Mouse (Mus musculus): ENCODE data around the gene Mpp6.

Mpp6 gene

GRCm38 (mm10) chr6:50109757-50110378 lies at the start of gene Mpp6:
Gene Mpp6 (plus strand): TSS chr6:50110241.
- peak; percentile 83 for DNase-seq (ENCODE audit: low read depth, low spot score)

GRCm38 (mm10) chr6:50066172-50066571 lies 43.9 kb upstream of the Mpp6 start:
- peak; percentile 12 for DNase-seq (ENCODE audit: low read depth, low spot score)

DNA sequence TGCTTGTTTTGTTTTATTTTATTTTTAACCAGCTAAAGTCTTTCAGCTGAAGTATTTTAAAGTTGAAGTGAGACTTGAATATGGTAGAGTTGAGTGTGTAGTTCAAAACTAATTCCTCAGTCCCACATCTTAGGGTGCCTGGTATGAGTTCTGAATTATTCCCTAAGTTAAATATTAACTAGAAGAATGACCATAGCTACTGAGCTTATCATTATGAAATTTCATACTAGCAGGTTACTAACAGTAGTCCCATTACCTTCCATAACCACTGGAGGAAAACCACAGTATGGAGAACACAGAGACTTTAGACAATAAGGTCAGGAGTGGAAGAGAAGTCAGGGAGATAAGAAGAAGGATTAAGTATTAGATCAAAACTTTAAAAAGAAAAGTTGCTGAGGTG lies 41.6 kb upstream of the Mpp6 start:
- DNase-seq (ENCODE audit: low read depth, low spot score), result no peak

GRCm38 (mm10) chr6:50075248-50075647 lies 34.8 kb upstream of the Mpp6 start:
- no peak for DNase-seq (ENCODE audit: low read depth, low spot score)

GRCm38 (mm10) chr6:50076473-50076872 lies 33.6 kb upstream of the Mpp6 start:
- no peak for DNase-seq (ENCODE audit: low read depth, low spot score)

GRCm38 (mm10) chr6:50080431-50080830 lies 29.6 kb upstream of the Mpp6 start:
- DNase-seq (ENCODE audit: low read depth, low spot score), result no peak

DNA sequence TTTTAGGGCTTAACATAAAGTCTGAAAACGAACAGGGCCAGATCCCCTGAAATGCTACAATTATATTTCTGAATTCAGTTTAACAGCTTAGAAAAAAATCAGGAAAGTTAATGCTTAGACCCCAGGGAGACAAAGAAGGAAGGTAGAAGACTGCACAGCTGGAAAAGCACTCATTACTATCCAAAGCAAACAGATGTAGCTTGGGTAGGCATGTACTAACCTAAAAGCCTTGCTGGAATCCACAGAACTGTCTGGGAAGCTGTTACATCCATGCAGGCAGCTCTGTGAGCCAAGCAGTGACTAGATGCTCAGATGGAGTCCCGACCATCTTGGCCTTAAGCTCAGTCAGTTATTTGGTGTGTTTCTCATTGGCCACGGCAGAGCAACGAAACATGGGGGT lies 24.8 kb upstream of the Mpp6 start:
- no peak for DNase-seq (ENCODE audit: low read depth, low spot score)

GRCm38 (mm10) chr6:50089333-50089732 lies 20.7 kb upstream of the Mpp6 start:
- DNase-seq (ENCODE audit: low read depth, low spot score), result no peak

- DNase-seq (ENCODE audit: low read depth, low spot score), result no peak
Observed at GRCm38 (mm10) chr6:50090221-50090620, 19.8 kb upstream of the Mpp6 start.

DNA sequence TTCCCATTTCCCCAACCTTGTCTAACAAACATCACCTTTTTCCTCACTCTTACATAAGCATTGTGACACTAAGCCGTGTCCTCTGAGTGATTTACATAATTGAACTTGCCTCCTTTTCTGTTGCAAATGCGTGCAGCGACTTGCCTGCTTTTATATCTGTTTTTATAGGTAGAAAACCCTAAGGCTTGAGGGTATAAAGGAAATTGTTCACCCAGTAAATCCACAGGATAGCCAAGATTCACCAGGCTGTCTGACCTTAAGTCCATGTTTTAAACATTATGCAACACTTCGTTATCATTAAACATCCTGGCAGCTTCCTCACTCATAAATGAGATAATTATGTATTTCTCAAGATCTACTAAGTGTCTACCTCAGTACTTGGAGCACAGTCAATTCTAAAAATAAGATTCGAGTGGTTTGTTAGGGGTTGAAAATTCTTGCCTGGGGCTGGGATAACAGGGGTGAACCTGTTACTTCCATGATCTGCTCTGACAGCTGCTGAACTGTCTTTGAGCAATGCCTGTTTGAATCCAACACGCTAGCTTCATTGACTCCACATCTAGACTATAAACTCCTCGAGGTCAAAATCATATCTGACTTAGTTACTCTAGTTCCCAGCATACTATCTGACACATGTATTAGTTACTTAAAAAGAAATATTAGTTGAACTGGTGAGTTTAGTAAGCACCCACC lies 18.4 kb upstream of the Mpp6 start:
- no peak for DNase-seq (ENCODE audit: low read depth, low spot score)

DNA sequence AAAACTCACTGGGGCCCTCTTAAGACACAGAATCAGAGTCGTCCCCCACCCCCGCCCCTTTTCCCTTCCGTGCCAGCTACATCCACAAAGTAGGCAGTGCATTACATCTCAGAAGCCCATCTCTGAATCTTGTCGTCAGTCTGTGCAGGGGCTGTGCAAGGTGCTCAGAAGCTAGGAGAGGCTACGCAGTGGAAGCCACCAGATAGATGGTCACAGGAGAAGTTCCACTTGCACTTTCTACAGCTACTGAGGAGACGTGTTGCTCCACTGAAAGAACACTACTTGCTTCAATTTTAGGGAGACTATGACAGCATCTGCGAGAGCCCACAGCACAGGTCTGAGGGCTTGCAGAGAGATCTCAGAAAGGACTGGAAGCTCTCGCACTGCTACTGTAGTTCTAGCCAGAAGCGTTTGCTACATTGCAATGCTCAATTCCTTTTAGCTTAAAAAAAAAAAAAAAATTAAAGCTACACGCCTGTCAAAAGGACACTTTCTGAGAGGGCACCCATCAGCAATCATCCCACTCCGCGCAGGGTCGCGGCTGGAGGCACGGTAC lies 762 bp upstream of the Mpp6 start:
- DNase-seq (ENCODE audit: low read depth, low spot score), result peak; percentile 19

GRCm38 (mm10) chr6:50110379-50110941 lies 419 bp downstream of the Mpp6 start:
- DNase-seq (ENCODE audit: low read depth, low spot score), result peak; percentile 68

GRCm38 (mm10) chr6:50111111-50111655 lies 1.1 kb downstream of the Mpp6 start:
- no peak for DNase-seq (ENCODE audit: low read depth, low spot score)

DNA sequence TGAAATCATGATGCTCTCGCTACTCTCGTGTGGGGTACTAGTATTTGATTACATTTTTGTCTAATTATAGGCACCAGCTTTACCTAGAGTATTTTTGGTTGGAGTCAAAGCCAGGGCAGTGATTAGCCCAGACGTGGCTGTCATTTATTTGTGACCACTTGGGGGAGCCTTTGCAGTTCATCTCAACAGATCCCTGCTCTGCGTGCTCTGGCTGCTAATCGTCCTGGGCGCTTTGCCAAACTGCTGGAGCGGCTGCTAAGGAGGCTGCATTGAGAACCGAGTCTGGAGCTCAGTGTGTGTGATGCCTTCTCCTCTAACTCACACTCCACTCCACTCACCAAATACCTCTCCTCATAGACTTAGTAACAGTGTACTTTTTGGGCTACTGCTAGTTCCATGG lies 2.7 kb downstream of the Mpp6 start:
- DNase-seq (ENCODE audit: low read depth, low spot score), result peak; percentile 94

DNA sequence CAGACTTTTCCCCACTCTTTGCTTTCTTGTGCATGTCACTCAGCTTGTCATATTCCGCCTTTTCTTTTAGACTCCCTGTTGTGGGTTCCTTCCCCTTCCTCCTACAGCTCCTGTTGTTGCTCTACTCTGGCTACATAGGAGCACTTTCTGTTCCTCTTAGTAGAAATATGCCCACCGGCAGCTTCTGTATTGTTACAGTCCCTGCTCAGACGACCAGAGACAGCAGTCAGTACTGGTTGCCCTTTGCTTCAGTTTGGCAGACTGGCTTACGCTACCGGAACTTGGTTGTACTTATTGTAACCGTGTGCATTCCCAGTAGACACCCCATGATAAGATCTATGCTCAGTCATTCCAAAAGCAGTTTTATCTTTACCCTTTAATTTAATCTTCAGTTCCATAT lies 4.2 kb downstream of the Mpp6 start:
- no peak for DNase-seq (ENCODE audit: low read depth, low spot score)

- DNase-seq (ENCODE audit: low read depth, low spot score), result peak; percentile 65
Observed at GRCm38 (mm10) chr6:50120931-50121330, 10.9 kb downstream of the Mpp6 start.

DNA sequence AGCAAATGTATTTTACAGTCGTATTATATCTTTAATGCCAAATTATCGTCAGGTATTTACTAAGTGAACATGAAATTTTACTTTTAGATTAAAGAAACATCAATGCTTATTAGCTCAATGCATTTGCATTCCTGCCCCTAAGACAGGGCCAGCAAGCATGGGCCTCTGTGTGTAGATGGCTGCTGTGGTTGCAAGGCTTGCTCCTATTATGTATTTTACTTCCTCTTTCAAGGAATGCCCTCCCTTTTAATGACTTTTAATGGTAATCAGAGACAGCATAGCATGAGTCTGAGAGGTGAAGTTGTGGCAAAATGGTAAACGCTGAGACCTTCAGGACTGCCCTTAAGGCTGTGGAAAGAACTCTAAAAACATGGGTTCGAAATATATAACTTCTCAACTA lies 12.8 kb downstream of the Mpp6 start:
- no peak for DNase-seq (ENCODE audit: low read depth, low spot score)

GRCm38 (mm10) chr6:50124197-50124596 lies 14.2 kb downstream of the Mpp6 start:
- peak; percentile 77 for DNase-seq (ENCODE audit: low read depth, low spot score)

DNA sequence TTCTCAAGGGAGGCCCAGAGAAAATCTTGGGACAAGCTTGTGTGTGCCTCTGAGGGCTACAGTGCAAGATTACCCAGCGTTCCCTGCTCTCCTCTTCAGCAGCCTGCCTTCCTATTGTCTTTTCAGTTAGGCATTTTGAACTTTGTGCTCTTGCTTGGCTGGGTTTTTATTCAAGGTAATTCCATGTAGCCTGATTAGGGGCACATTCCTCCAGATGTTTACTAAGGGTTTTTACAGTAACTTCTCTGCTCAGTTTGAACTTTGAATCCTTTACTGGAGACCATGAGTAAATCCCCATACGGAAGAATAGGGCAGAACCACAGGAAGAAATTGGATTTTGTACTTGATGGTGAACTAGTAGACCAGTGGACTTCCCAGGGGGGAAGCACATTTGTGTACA lies 16.3 kb downstream of the Mpp6 start:
- DNase-seq (ENCODE audit: low read depth, low spot score), result no peak

- no peak for DNase-seq (ENCODE audit: low read depth, low spot score)
Observed at GRCm38 (mm10) chr6:50127536-50127935, 17.5 kb downstream of the Mpp6 start.

- DNase-seq (ENCODE audit: low read depth, low spot score), result no peak
Observed at GRCm38 (mm10) chr6:50137651-50138050, 27.6 kb downstream of the Mpp6 start.

DNA sequence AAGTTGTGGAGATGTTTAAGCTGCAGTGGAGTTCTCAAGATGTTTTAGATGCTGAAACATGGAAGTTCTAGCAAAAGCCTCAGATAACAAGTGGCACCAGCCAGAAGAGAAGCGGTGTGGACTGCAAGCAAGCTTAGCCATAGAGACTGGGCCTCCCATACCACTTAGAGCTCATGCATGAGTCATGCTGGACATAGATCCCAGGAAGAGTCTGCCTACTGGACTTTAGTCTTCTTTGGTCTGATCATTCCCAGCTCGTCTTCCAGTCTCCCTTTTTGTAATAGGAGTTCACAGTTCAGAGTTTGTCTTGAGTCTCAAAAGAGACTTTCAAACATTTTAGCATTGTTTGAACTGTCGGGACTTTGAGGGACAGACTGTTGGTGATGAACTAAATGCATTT lies 29.5 kb downstream of the Mpp6 start:
- no peak for DNase-seq (ENCODE audit: low read depth, low spot score)

GRCm38 (mm10) chr6:50146158-50146557 lies 36.1 kb downstream of the Mpp6 start:
- no peak for DNase-seq (ENCODE audit: low read depth, low spot score)
